Mouse (Mus musculus) brain, embryonic 14.5 days (tissue): Measurements from ENCODE around the gene Gm10277.

Experiments
- CTCF ChIP-seq: fragments of 200-500 bp; IDR thresholded peaks from 2 replicates; pipeline ENCODE4 v1.5.1; 2012; ENCODE audit warnings: inconsistent platforms, mild to moderate bottlenecking, moderate library complexity, borderline replicate concordance; ENCODE audit not compliant: insufficient read depth, insufficient read length; ENCODE audit errors: extremely low read depth
- POLR2A ChIP-seq: fragments of 200-500 bp; IDR thresholded peaks from 2 replicates; pipeline ENCODE4 v1.6.1; 2012; ENCODE audit warnings: mild to moderate bottlenecking, inconsistent platforms, borderline replicate concordance; ENCODE audit not compliant: poor library complexity, insufficient read depth, insufficient read length, severe bottlenecking; ENCODE audit errors: extremely low read depth

DNA sequence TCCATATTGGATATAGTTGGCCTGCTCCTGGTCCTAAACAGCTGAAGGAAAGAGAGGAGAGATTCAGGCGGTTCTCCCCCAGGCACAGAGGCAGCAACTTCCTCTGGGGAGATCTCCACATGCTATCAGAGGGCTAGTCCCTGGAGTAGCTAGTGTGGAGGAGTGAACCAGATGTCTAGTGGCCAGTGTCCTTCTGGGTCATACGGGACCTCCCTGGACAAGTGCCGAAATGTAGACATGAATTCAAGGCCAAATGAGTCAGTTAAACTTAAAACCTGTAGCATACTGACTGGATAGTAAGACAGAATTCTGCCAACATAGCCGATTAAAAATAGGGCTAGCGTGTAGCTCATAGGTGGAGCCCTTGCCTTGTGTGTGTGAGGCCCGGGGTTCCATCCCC, 19.3 kb upstream of the Gm10277 start:
- no peak for TF ChIP-seq CTCF
- TF ChIP-seq POLR2A = no peak
